Mouse (Mus musculus): ENCODE measurements around the gene Usp22.
A peak's percentile ranks its signal among the peaks of the same experiment; 100 is the strongest.
"Not testable (repeated sequence)": the region's sequence is repeated elsewhere in the genome, so short reads cannot be mapped to it uniquely, and the experiment has no call there.

Gene Usp22

DNA sequence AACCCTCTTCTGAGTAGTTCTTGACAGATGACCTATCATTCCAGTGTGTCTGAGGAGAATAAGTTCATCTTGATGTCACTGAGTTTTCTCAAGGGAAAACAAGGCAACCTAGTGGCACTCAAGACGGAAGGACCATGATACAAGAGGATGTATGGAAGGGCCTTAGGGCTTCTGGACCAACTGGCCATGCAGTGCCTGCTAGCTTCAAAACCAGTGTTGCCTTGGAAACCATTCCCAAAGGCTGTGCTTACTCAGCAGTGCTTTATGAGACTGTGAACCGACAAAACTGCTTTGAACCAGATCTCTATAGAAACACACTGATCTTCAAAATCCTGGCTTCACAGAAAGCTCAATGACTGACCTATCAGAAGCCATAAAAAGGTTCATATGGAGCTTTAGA is 15.9 kb upstream of the Usp22 start:
- no peak for DNase-seq (ENCODE audit: low spot score in 2 of 2)

DNA sequence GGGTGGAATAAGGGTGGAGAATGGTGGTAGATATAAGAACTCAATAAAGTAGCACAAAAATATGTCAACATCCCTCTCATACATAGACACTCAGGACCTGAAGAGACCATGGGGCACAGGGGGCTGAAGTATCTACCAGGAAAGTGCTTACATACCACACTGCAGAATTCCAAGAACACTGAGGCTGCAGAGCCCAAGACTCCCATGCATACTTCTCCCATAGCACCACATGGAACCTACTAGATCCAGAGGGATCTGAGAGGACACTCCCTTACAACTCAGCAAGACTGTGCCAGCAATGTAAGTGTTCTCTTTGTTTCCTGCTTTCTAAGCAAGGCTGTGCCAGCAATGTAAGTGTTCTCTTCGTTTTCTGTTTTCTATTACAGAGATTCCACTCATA is 9.0 kb upstream of the Usp22 start:
- no peak for DNase-seq (ENCODE audit: low spot score in 2 of 2)

DNA sequence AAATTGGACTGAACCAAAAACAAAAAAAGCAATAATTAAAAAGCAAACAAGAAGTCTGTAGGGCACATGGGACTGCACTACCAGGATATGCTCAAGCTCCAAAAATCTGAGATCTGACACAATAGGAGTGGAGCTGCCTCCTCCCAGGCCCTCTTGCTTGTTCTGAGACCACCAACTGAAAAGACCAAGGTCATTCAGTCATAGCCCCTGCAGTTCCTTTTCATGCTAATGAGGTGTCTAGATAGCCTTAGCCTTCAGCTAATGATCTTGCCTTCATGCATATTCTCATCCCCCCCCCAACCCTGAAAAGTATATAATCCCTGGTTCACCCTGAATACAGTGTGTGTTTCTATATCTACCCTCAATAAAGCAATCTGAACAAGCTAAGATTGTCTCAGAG is 6.8 kb upstream of the Usp22 start:
- no peak for DNase-seq (ENCODE audit: low spot score in 2 of 2)

DNA sequence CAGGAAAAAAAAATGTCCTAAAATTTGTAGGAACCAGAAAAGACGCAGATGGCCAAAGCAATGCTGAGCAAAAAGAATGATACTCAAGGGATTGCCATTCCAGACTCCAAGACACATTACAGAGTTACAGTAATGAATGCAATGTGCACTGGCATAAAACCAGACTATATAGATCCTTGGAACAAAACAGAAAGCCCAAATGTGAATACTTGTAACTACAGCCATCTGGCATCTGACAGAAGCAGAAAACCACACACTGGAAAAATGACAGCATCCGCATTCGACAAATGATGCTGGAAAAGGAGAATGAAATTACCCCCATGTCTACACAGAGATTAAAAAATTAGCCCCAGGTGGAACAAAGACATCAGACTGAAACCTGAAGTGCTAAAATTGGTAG is 5.5 kb upstream of the Usp22 start:
- no peak for DNase-seq (ENCODE audit: low spot score in 2 of 2)

DNA sequence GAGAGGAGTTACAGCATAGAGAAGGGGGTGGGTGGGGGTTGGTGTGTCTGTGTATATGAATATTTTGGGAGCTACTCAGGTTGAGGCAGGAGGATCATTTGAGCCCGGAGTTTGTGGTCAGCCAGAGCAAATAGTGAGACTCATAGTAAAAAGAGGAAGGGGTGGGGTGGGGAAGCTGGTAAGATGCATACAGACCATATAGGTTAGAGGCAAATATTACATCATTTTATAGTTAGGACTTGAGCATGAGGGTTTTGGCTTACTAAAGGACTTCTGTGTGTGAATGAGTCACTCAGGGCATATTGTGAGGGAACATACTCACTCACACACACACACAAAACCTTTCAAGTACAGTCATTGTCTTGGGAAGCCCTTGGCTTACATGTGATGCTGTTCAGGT is 1.5 kb upstream of the Usp22 start:
- no peak for DNase-seq (ENCODE audit: low spot score in 2 of 2)

DNA sequence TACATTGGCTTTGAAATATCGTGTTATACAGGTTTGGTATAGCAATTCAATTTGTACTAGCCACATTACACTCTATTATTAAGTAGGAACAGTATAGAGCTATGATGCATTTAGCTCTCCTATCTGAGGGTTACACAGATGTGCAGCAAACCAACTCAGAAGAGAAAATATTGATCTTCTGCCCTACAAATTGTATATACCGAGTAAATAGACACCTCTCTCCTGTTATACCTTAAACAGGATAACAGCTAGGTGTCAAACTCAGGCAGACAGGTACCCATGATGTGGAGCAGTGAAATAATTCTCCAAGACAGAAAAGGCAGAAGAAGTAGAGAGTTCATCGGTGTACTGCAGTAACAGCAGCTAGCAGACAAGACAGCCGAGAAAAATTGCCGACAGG is 923 bp upstream of the Usp22 start:
- DNase-seq (ENCODE audit: low spot score in 2 of 2) = no peak

DNA sequence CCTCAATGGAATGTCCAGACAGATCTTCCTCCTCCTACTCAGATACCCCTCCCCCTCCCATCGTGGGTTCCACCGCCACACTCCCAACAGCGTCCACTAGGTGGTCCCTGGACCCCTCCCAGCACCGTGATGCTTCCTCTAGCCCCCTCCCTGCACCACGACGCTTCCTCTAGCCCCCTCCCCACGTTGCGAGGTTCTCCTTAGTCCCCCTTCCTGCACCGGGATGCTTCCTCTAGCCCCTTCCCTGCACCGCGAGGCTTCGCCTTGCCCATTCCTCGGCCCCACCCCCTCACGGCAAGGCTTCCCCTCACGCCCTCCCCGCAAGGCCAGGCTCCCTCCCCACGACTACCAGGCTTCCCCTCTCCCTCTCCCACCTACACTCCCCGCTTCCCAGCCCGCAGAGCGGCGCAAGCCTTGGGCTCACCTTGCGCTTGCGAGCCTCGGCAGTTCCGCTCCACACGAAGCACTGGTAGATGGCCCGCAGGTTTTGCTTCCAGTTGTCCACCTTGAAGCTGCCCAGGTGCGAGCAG is 499 bp downstream of the Usp22 start:
- DNase-seq (ENCODE audit: low spot score in 2 of 2) = peak in 1 of 2 experiments; percentile 6

DNA sequence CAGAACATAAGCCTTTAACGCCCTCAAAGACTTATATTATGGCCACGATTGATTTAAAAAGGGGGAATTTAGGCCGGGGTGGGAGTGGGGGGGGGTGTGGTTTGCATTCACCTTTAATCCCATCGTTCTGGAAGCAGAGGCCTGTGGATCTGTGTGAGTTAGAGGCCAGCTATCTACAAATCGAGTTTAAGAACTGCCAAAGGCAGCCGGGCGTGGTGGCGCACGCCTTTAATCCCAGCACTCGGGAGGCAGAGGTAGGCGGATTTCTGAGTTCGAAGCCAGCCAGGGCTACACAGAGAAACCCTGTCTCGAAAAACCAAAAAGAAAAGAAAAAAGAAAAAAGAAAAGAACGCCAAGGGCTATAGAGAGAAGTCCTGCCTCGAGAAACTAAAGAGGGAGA is 1.4 kb downstream of the Usp22 start:
- DNase-seq (ENCODE audit: low spot score in 2 of 2) = not testable (repeated sequence)

DNA sequence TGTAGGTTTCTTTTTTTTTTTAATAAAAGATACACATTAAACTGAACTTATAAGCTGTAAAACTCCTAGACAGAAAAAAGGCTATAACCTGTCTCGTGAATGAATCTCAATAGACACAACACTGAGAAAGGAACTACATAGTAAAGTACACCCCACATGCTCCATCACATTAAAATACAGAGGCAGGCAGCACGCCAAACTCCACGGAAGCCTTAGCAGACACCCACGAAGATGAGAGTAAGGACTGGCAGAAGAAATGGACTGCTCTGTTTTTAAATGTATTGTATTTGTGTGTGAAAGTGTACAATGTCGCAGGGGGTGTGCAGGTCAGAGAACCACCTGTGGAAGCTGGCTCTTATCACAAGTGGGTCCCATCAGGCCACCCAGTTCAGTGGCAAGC is 4.7 kb downstream of the Usp22 start:
- DNase-seq (ENCODE audit: low spot score in 2 of 2) = no peak

DNA sequence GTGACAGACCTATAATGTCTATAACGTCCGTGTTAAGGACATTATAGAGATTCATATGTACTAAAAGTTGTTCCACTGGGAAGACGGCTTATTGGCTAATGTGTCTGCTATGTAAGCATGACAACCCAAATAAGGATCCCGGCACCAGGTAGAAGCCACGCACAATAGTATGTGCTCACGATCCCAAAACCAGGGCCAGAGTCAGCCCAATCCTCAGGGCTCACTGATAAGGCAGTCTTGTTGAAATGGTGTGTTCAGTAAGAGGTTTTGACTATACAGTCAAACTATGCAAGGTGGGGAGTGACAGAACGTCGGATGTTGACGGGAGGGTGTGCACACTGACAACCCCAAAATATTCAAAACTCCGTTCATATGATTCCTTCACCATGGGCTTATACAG is 10.0 kb downstream of the Usp22 start:
- DNase-seq (ENCODE audit: low spot score in 2 of 2) = no peak

DNA sequence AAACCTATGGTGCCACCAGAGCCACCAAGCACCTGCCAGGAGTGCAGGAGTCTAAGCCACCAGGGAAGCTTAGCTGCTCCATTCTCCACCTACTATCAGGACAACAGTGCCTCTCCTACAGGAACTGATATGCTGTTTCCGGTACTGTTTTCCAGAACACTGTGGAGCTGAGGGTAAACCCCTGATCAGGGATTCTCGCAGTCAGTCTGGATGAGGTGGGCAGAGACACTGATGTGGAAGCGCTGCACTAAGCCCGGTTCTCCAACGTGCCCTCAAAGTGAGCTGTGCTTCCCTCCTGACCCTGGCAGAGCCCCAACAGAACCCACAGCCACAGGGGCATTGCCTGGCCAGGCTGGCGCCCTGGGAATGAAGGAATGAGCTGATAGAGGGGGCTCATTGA is 10.5 kb downstream of the Usp22 start:
- no peak for DNase-seq (ENCODE audit: low spot score in 2 of 2)

DNA sequence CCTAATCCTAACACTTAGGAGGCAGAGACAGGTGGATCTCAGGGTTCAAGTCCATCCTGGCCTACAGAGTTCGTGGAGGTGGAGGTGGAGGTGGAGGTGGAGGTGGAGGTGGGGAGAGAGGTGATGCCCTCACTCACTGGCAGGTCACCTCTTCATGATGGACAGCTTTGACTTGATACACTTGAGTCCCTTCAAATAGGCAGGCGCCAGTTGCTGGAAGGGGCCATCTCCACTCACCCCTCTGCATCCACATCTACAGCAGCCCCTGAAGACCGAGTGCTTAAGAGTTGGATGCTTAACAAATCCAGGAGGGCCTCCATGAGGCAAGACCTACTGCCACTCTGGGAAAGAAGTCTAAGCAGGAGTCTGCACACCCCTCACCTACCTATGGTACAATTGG is 11.5 kb downstream of the Usp22 start:
- no peak for DNase-seq (ENCODE audit: low spot score in 2 of 2)

DNA sequence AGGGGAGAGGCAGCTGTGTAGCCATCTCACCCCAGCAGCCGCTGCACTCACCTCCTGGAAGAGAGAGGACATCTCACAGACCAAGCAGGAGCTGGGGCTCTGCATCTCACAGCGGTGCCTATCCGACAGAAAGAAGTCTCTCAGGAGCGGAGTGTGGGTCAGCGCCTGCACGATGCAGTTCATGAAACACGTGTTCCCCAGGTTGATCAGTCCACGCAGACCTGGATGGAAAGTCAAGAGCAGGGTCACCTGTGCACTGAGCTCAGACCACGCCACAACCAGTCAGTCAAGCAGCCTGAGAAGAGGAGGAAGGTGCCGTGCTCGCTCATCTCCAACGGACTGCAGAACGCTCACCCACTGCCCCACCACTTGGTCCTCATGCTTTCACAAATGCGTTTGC is 12.1 kb downstream of the Usp22 start:
- DNase-seq (ENCODE audit: low spot score in 2 of 2) = no peak

DNA sequence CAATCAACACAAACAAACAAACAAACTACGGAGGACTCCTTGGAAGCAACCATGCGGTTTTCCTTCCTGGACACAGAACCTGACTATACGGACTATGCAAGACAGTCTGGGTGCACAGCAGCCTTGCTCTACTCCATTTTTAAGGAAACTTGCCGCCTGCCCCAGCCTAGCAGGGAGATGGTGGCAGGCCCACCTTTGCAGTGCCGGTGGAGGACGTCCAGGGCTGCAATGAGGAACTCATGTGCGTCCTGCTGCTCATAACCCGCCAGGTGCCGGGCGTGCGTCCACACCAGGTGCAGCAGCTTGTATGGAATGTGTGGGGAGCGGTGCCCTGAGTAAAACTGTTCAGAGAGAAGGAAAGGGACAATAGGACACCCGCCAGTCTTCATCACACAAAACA is 13.7 kb downstream of the Usp22 start:
- no peak for DNase-seq (ENCODE audit: low spot score in 2 of 2)

DNA sequence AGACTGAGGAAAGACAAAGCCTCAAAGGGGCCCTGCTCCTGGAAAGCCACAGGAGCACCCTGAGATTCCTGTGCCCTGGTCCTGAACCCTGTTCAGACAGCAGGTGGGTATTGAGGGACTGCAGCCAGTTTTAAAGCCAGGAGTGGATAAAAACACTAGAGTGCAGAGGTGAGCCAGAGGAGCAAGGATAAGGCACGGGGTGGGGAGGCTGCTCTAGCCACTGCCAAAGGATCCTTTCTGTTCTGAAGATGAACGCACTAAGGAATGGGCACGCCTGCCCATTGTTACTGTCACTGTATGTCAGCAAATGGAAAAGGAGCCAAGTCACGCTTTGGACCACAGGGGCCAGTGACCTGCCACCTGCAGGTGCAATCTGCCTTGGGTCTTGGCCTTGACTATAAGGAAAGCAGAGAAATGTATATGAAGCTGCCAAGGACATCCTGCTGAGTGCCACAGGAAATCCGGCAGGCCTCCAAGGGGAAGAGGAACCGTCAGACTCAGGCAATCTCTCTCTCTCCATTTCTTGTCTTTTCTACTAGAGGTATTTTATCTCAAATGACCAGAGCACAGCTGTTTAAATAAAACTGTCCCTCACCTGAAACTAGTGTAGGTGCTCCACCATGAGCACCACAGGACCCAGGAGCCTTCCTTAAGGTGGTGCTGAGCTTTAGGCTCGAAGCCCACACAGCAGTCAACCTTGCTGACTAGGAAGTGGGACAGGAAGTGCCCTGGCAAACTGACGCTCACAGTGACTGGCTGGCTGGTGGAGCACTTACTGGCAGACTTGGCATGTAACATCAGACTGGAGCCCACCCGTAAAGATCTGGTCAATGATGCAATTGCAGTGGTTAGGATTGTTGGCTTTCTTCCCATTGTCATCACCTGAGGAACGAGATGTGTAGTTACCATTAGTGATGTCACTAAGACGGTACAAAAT is 14.8 kb downstream of the Usp22 start:
- no peak for DNase-seq (ENCODE audit: low spot score in 2 of 2)

DNA sequence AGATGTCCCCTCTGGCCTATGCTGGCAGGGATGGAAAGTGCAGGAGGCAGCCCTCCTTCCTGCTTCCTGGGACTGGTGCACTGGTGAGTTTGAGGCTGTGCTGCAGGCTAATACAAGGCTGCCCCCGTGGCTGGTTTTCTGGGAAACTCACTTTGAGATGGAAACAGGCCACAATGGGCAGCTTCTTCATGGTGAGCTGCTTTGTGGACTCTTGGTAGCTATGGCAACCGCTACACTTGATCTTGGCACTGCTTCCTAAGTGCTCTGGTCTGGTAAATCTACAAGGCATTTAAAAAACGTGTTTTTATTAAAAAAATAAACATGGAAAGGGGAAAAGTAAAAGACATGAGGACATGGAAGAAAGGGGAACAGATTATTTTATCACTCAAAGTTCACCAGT is 16.7 kb downstream of the Usp22 start:
- no peak for DNase-seq (ENCODE audit: low spot score in 2 of 2)

DNA sequence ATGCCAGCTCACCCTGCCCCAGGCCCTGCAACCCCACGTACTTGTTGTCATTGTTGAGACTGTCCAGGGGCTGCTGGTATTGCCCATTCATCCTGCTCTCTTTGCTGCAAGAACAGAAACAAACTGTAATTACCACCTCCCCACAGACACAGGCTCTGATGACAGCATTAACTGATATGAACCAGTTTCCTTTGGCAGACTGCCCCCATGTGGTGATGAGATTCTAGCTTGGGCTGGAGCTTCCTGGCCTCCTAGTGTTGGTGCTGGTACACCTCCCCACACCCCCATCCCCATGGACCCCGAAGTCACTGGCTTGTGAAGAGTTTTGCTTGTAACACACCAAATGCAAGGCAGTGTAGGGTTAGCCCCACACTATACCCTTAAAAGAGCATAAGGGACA is 19.1 kb downstream of the Usp22 start:
- no peak for DNase-seq (ENCODE audit: low spot score in 2 of 2)

DNA sequence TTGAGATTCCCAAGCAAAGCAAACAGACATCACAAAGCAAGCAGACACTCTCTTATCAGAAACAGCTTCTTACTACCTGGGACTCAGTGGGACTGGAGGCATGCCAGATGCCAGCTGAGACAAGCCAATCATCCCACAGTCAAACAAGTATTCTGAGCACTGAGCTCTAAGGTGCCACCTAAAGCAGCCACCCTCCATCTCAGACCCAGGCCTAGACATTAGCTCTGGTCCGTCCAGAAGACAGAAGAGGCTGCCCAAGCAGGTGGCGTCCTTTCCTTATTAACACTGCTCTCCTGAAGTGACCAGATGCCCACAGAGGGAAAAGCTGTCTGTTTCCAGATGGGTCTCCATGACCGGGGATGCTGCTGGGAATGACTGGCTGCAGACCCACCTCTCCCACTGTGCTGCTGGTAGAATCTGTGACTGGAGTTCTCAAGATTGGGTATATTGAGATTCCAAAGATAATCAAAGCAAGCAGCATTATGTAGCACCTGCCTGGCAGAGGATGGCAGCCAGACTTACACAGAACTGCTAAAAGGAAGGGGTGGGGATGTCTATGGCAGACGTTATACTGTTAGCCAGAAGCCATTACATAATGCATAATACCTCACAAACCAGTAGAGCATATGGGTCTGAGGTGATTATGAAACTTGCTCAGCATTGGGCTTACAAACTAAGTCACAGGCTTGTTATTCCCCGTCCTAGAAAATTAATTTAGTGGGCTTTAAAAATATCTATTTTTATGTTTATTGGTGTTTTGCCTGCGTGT is 24.4 kb downstream of the Usp22 start:
- DNase-seq (ENCODE audit: low spot score in 2 of 2) = no peak

DNA sequence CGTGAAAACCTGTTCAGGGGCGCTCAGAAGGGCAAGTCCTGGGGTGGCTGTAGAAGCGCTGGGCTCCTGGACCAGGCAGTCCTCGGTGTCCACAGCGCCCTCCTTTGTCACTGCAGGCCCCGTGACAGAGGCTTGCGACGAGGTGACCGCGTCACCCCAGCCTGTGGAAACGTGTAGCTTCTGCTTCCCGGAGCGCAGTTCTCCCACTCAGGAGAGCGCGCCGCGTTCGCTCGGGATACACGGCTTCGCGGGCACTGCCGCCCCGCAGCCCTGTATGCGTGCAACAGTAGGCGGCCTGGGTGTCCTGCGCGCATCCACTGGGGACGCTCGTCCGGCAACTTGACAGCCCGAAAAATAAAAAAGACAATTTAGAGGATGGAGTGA is 27.6 kb downstream of the Usp22 start:
- no peak for DNase-seq (ENCODE audit: low spot score in 2 of 2)

DNA sequence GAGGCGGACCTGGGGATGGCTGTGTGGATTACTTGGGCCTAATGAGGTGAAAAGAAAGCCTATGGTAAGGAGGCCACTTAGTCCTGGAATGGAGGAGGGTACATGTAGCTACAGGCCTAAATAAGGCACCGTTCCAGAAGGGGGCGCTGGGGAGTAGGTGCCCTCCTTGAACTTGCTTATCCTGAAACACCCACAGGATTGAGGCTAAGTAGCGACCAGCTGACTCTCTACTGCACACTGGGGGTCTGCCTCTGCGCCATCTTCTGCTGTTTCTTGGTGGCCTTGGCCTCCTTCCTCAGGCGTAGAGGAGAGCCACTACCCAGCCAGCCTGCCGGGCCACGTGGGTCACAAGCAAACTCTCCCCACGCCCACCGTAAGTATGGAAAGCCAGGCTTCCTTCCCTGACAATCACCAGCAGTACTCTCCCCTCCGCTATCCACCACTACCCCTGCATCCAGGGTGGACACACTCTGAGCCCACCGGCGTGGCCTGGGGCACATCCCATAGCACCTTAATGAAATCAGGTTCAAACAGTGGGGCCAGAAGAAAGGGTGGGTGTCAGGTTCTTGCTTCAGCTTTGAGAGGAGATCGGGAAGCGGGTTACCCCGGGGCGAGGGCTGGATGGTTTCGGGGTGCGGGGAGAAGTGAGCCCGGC is 28.1 kb downstream of the Usp22 start:
- DNase-seq (ENCODE audit: low spot score in 2 of 2) = no peak

DNA sequence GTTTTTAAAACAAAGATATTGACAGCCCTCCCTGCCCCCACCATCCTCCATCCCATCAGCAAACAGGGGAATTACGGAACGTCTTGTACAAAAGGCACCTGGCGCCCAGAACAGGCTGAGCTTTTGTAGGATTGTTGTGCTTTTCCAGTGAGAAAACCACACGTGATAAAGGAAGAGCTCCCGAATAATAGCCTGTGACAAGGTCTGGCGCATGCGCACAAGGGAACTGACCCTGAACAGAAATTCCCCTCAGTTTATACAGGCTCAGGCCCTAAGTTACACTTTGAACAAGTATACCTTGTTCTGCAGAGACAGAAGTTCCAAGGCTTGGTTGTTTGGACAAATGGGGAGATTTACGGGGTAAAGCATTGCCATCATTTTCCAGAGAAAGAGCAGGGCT is 29.3 kb downstream of the Usp22 start:
- DNase-seq (ENCODE audit: low spot score in 2 of 2) = no peak

All from urinary bladder, adult 18-20 months (tissue).